Mouse (Mus musculus): ENCODE measurements around the gene Cby3.
A peak's percentile ranks its signal among the peaks of the same experiment; 100 is the strongest.

The Cby3 gene

GRCm38 (mm10) chr11:50364548-50364947, 10.3 kb downstream of the Cby3 start:
- DNase-seq (ENCODE audit: low spot score): peak; percentile 82

- peak; percentile 5 for DNase-seq (ENCODE audit: low spot score)
These were observed 11.1 kb downstream of the Cby3 start for GRCm38 (mm10) chr11:50365322-50365721.

GRCm38 (mm10) chr11:50367531-50367930, 13.3 kb downstream of the Cby3 start:
- DNase-seq (ENCODE audit: low spot score): peak; percentile 33

GRCm38 (mm10) chr11:50369360-50369911, 15.2 kb downstream of the Cby3 start:
- DNase-seq (ENCODE audit: low spot score): no peak

GRCm38 (mm10) chr11:50370969-50371368, 16.7 kb downstream of the Cby3 start:
- peak; percentile 48 for DNase-seq (ENCODE audit: low spot score)

- DNase-seq (ENCODE audit: low spot score): peak; percentile 80
These were observed 17.2 kb downstream of the Cby3 start for GRCm38 (mm10) chr11:50371399-50371841.

- DNase-seq (ENCODE audit: low spot score): no peak
These were observed 17.6 kb downstream of the Cby3 start for GRCm38 (mm10) chr11:50371911-50372310.

GRCm38 (mm10) chr11:50373086-50373485, 18.8 kb downstream of the Cby3 start:
- DNase-seq (ENCODE audit: low spot score): peak; percentile 23

GRCm38 (mm10) chr11:50373621-50374020, 19.4 kb downstream of the Cby3 start:
- peak; percentile 33 for DNase-seq (ENCODE audit: low spot score)

- peak; percentile 40 for DNase-seq (ENCODE audit: low spot score)
These were observed 20.2 kb downstream of the Cby3 start for GRCm38 (mm10) chr11:50374286-50375015.

- peak; percentile 32 for DNase-seq (ENCODE audit: low spot score)
These were observed 21.2 kb downstream of the Cby3 start for GRCm38 (mm10) chr11:50375421-50375820.

- peak; percentile 22 for DNase-seq (ENCODE audit: low spot score)
These were observed 22.0 kb downstream of the Cby3 start for GRCm38 (mm10) chr11:50376156-50376790.

GRCm38 (mm10) chr11:50376911-50377891, 22.9 kb downstream of the Cby3 start, which contains the start of gene Hnrnph1:
Gene Hnrnph1 (plus strand): TSS chr11:50376990.
- DNase-seq (ENCODE audit: low spot score): peak; percentile 99

GRCm38 (mm10) chr11:50377892-50378684, 23.8 kb downstream of the Cby3 start:
- DNase-seq (ENCODE audit: low spot score): peak; percentile 93

GRCm38 (mm10) chr11:50379023-50379752, 24.9 kb downstream of the Cby3 start:
- peak; percentile 30 for DNase-seq (ENCODE audit: low spot score)

- DNase-seq (ENCODE audit: low spot score): no peak
These were observed 27.0 kb downstream of the Cby3 start for GRCm38 (mm10) chr11:50381311-50381710.

GRCm38 (mm10) chr11:50387167-50387679, 33.0 kb downstream of the Cby3 start:
- no peak for DNase-seq (ENCODE audit: low spot score)

- DNase-seq (ENCODE audit: low spot score): no peak
These were observed 33.4 kb downstream of the Cby3 start for GRCm38 (mm10) chr11:50387697-50388096.

- peak; percentile 33 for DNase-seq (ENCODE audit: low spot score)
These were observed 34.1 kb downstream of the Cby3 start for GRCm38 (mm10) chr11:50388217-50388929.

Measured in testis, postnatal 10 days (tissue).